Mouse (Mus musculus) CH12.LX (cell line): ENCODE results near the gene Habp4.

Experiments used
- CTCF ChIP-seq, 2 experiments: IDR thresholded peaks in 1 of 2; conservative IDR thresholded peaks in 1 of 2; 2 replicates each; pipeline ENCODE4 v1.5.1; 2011 to 2012; ENCODE audit warnings: low read depth in 2 of 2, low read length in 2 of 2, improper control_type of control experiment in 1 of 2, inconsistent platforms in 1 of 2, mild to moderate bottlenecking in 1 of 2, moderate library complexity in 1 of 2
- EP300 ChIP-seq: IDR thresholded peaks from 2 replicates; pipeline ENCODE4 v1.6.1; 2011; ENCODE audit warnings: low read length, improper control_type of control experiment
- KAT2A ChIP-seq: IDR thresholded peaks from 2 replicates; pipeline ENCODE4 v1.6.1; 2012; ENCODE audit warnings: low read length, improper control_type of control experiment, inconsistent platforms; ENCODE audit not compliant: insufficient replicate concordance
- NELFE ChIP-seq: IDR thresholded peaks from 2 replicates; pipeline ENCODE4 v1.6.1; 2011; ENCODE audit warnings: low read depth, low read length, improper control_type of control experiment
- USF1 ChIP-seq: IDR thresholded peaks from 2 replicates; pipeline ENCODE4 v1.6.1; 2014; ENCODE audit warnings: low read depth, mild to moderate bottlenecking, inconsistent platforms, low read length, improper control_type of control experiment
- ZC3H11A ChIP-seq: IDR thresholded peaks from 2 replicates; pipeline ENCODE4 v1.6.1; 2012; ENCODE audit warnings: low read depth, mild to moderate bottlenecking, inconsistent platforms, low read length, improper control_type of control experiment
- ZNF384 ChIP-seq: IDR thresholded peaks from 2 replicates; pipeline ENCODE4 v1.6.1; 2012; ENCODE audit warnings: low read depth, low read length, improper control_type of control experiment, inconsistent platforms

- TF ChIP-seq EP300 (no peak), USF1 (no peak), ZNF384 (no peak), KAT2A (no peak), CTCF (conservative IDR thresholded peaks at IDR 0.05 in 1 of 2, IDR thresholded peaks at IDR 0.05 in 1 of 2; ENCODE audit: low read depth in 2 of 2, low read length in 2 of 2) (no peak), ZC3H11A (no peak), NELFE (no peak)
Observed at GRCm38 (mm10) chr13:64178746-64179652, 17.4 kb downstream of the Habp4 start.
